ENCODE assay signal across 14 mouse cellular contexts in genomic region chr2:161362325-161362724, GRCm38 (mm10).
A peak's percentile ranks its signal among the peaks of the same experiment; 100 is the strongest.
DNase-seq lines count a peak whose midpoint lies in the region; ATAC-seq and TF ChIP-seq lines count a peak whose summit lies in the region.
"Had no signal": no experiment of that assay in that cellular context is flagged by ENCODE, and none has a peak within 500 bp of the region (broad histone marks: within the 10 kb centered on the region; RNA-seq: fewer than 3 reads in every experiment).

No protein-coding gene starts in this region.

- peak; percentile 69 for DNase-seq in forebrain, postnatal 0 days
- no peak for DNase-seq in forebrain, embryonic 11.5 days (ENCODE audit: low spot score)
- peak; percentile 70 for DNase-seq in left cerebral cortex, postnatal 4 days
- DNase-seq in left cerebral cortex, adult 11 months (ENCODE audit: low spot score) = no peak
- DNase-seq in Muller cell, postnatal 12 days (ENCODE audit: inconsistent ontology term) = peak; percentile 41
- DNase-seq in cerebellum, postnatal 14 days = peak; percentile 74 to 78
- DNase-seq in gastrocnemius, adult 2 months = no peak
- DNase-seq in liver, postnatal 0 days = no peak
- DNase-seq: embryo, embryonic 11 days; kidney, adult 9 months; thymus, postnatal 14 days had no signal

- intact Hi-C loops in left cerebral cortex, postnatal 4 days (cut with DNase I) = no loop called here
- intact Hi-C loops in gastrocnemius, adult 2 months (cut with DNase I) = no loop called here

- no peak overlapping the region for H3K4me2 ChIP-seq in forebrain, postnatal 0 days (ENCODE audit: low read depth)
- H3K4me2 ChIP-seq in forebrain, embryonic 11.5 days (ENCODE audit: low read depth, low read length, severe bottlenecking) = no peak overlapping the region
- H3K4me2 ChIP-seq in liver, postnatal 0 days (ENCODE audit: low read depth, low read length) = no peak overlapping the region
- H3K4me2 ChIP-seq: limb, embryonic 12.5 days; neural tube, embryonic 15.5 days had no signal

- no peak overlapping the region for H3K27ac ChIP-seq in forebrain, postnatal 0 days (ENCODE audit: low read depth, low read length)
- no peak overlapping the region for H3K27ac ChIP-seq in forebrain, embryonic 11.5 days (ENCODE audit: low read depth, low read length)
- no peak overlapping the region for H3K27ac ChIP-seq in gastrocnemius, adult 2 months
- H3K27ac ChIP-seq in liver, postnatal 0 days (ENCODE audit: low read depth) = no peak overlapping the region
- H3K27ac ChIP-seq: limb, embryonic 12.5 days; neural tube, embryonic 15.5 days had no signal

- no peak for TF ChIP-seq EP300 in liver, postnatal 0 days (IDR thresholded peaks at IDR 0.05; ENCODE audit: low read depth)

- no peaks in the 10 kb centered on the region for H3K9me3 ChIP-seq in forebrain, postnatal 0 days (ENCODE audit: low read length)
- H3K9me3 ChIP-seq in forebrain, embryonic 11.5 days (ENCODE audit: control insufficient read depth, low read length) = no peaks in the 10 kb centered on the region
- H3K9me3 ChIP-seq in liver, postnatal 0 days (ENCODE audit: low read length) = no peaks in the 10 kb centered on the region
- H3K9me3 ChIP-seq: limb, embryonic 12.5 days; neural tube, embryonic 15.5 days had no signal

- H3K36me3 ChIP-seq in forebrain, postnatal 0 days (ENCODE audit: insufficient read depth) = no peaks in the 10 kb centered on the region
- H3K36me3 ChIP-seq in forebrain, embryonic 11.5 days (ENCODE audit: control insufficient read depth, insufficient read depth, low read length) = no peaks in the 10 kb centered on the region
- H3K36me3 ChIP-seq in liver, postnatal 0 days (replicated peaks; ENCODE audit: insufficient read depth, low read length) = no peaks in the 10 kb centered on the region
- H3K36me3 ChIP-seq: G1E; limb, embryonic 12.5 days; neural tube, embryonic 15.5 days had no signal

- no peak; the same call in 1 of the 2 replicates for ATAC-seq in forebrain, postnatal 0 days
- ATAC-seq in forebrain, embryonic 11.5 days (replicated peaks; ENCODE audit: low FRiP score) = no peak
- ATAC-seq in liver, postnatal 0 days = no peak

- no peaks in the 10 kb centered on the region for H3K27me3 ChIP-seq in forebrain, postnatal 0 days (ENCODE audit: insufficient read depth, low read length)
- no peaks in the 10 kb centered on the region for H3K27me3 ChIP-seq in forebrain, embryonic 11.5 days (ENCODE audit: control insufficient read depth, insufficient read depth, low read length)
- H3K27me3 ChIP-seq in liver, postnatal 0 days (ENCODE audit: insufficient read depth, low read length) = no peaks in the 10 kb centered on the region
- H3K27me3 ChIP-seq: limb, embryonic 12.5 days; neural tube, embryonic 15.5 days had no signal

- no peak for TF ChIP-seq CTCF in forebrain, postnatal 0 days (IDR thresholded peaks at IDR 0.05; ENCODE audit: low read depth)
- TF ChIP-seq CTCF in gastrocnemius, adult 2 months (IDR thresholded peaks at IDR 0.05) = no peak
- no peak for TF ChIP-seq CTCF in liver, postnatal 0 days (IDR thresholded peaks at IDR 0.05; ENCODE audit: low read depth)

- no peaks in the 10 kb centered on the region for H3K4me1 ChIP-seq in forebrain, postnatal 0 days (ENCODE audit: insufficient read depth)
- H3K4me1 ChIP-seq in forebrain, embryonic 11.5 days (replicated peaks; ENCODE audit: control insufficient read depth, insufficient read depth, low read length) = no peaks in the 10 kb centered on the region
- no peaks in the 10 kb centered on the region for H3K4me1 ChIP-seq in liver, postnatal 0 days (ENCODE audit: insufficient read depth)
- H3K4me1 ChIP-seq: limb, embryonic 12.5 days; neural tube, embryonic 15.5 days had no signal

- no peak overlapping the region for H3K9ac ChIP-seq in forebrain, postnatal 0 days
- no peak overlapping the region for H3K9ac ChIP-seq in forebrain, embryonic 11.5 days (ENCODE audit: low read length)
- no peak overlapping the region for H3K9ac ChIP-seq in liver, postnatal 0 days (replicated peaks)
- H3K9ac ChIP-seq: limb, embryonic 12.5 days; neural tube, embryonic 15.5 days had no signal

- no peak overlapping the region for H3K4me3 ChIP-seq in forebrain, postnatal 0 days (ENCODE audit: low read depth, low read length)
- H3K4me3 ChIP-seq in forebrain, embryonic 11.5 days (ENCODE audit: low read depth, low read length) = no peak overlapping the region
- H3K4me3 ChIP-seq in gastrocnemius, adult 2 months = no peak overlapping the region
- H3K4me3 ChIP-seq in liver, postnatal 0 days (ENCODE audit: low read depth, low read length) = no peak overlapping the region
- H3K4me3 ChIP-seq: limb, embryonic 12.5 days; neural tube, embryonic 15.5 days had no signal

- WGBS in forebrain, postnatal 0 days = 54% methylated on average over 3 of the region's 3 CpGs
- 81% methylated on average over 3 of the region's 3 CpGs for WGBS in forebrain, embryonic 11.5 days
- WGBS in liver, postnatal 0 days (ENCODE audit: insufficient replicate concordance) = 68% methylated on average over 3 of the region's 3 CpGs

Comparison
In these comparisons a context has a peak if more than half of its experiments do, and no peak if none do; other contexts are left out.
1. DNase-seq: peak in forebrain, postnatal 0 days (single experiment), left cerebral cortex, postnatal 4 days (single experiment), Muller cell, postnatal 12 days (single experiment) and cerebellum, postnatal 14 days (2 of 2); none in forebrain, embryonic 11.5 days (single experiment), left cerebral cortex, adult 11 months (single experiment), gastrocnemius, adult 2 months (single experiment) and liver, postnatal 0 days (single experiment).